12 mouse cellular contexts compared by ENCODE assay signal in genomic region chr11:68968752-68969151, GRCm38 (mm10). TPM values are rescaled to one million over a fixed set of nuclear protein-coding genes. Genes with fewer than 3 reads are reported as not detected.
DNase-seq lines count a peak whose midpoint lies in the region; ATAC-seq and TF ChIP-seq lines count a peak whose summit lies in the region.
"Had no signal": no experiment of that assay in that cellular context is flagged by ENCODE, and none has a peak within 500 bp of the region (broad histone marks: within the 10 kb centered on the region; RNA-seq: fewer than 3 reads in every experiment).

No protein-coding gene starts in this region.

- ATAC-seq in kidney, postnatal 0 days (replicated peaks; ENCODE audit: low FRiP score, low read depth) = no peak
- ATAC-seq in hindbrain, embryonic 16.5 days = no peak
- no peak for ATAC-seq in midbrain, postnatal 0 days (ENCODE audit: low FRiP score)
- no peak for ATAC-seq in megakaryocyte progenitor cell, adult 5-6 weeks (replicated peaks; ENCODE audit: poor library complexity)
- ATAC-seq in granulocyte monocyte progenitor cell, adult 5-6 weeks (replicated peaks; ENCODE audit: poor library complexity, severe bottlenecking) = no peak

- no peak overlapping the region for H3K4me3 ChIP-seq in kidney, postnatal 0 days (replicated peaks; ENCODE audit: low read depth, low read length)
- H3K4me3 ChIP-seq in embryonic facial prominence, embryonic 10.5 days = peak overlapping the region; percentile 75
- H3K4me3 ChIP-seq in hindbrain, embryonic 16.5 days (ENCODE audit: low read length) = no peak overlapping the region
- H3K4me3 ChIP-seq in midbrain, postnatal 0 days (ENCODE audit: low read depth, low read length) = no peak overlapping the region

- DNase-seq in kidney, postnatal 0 days (ENCODE audit: low spot score) = no peak
- no peak for DNase-seq in kidney, postnatal 36 days
- DNase-seq in embryonic facial prominence, embryonic 10.5 days (ENCODE audit: low spot score) = no peak
- no peak for DNase-seq in midbrain, postnatal 0 days (ENCODE audit: low spot score)
- no peak for DNase-seq in adrenal gland, adult (ENCODE audit: inconsistent age in 2 of 2, low spot score in 1 of 2)
- DNase-seq: adrenal gland, postnatal 10 days; cerebellum, adult 9-10 months; right cerebral cortex, postnatal 25 days had no signal

- H3K27ac ChIP-seq in kidney, postnatal 0 days = no peak overlapping the region
- no peak overlapping the region for H3K27ac ChIP-seq in embryonic facial prominence, embryonic 10.5 days (replicated peaks)
- H3K27ac ChIP-seq in hindbrain, embryonic 16.5 days (ENCODE audit: low read depth, low read length) = no peak overlapping the region
- H3K27ac ChIP-seq in midbrain, postnatal 0 days (ENCODE audit: low read depth, low read length) = no peak overlapping the region

- WGBS in kidney, postnatal 0 days = 88% methylated on average over 11 of the region's 11 CpGs
- 87% methylated on average over 11 of the region's 11 CpGs for WGBS in embryonic facial prominence, embryonic 10.5 days
- 83% methylated on average over 11 of the region's 11 CpGs for WGBS in hindbrain, embryonic 16.5 days
- WGBS in midbrain, postnatal 0 days = 90% methylated on average over 11 of the region's 11 CpGs

- no peaks in the 10 kb centered on the region for H3K27me3 ChIP-seq in kidney, postnatal 0 days (ENCODE audit: insufficient read depth, low read length)
- H3K27me3 ChIP-seq in embryonic facial prominence, embryonic 10.5 days (replicated peaks; ENCODE audit: low read depth, poor library complexity, severe bottlenecking) = peaks cover 9% of the 10 kb centered on the region
- H3K27me3 ChIP-seq in hindbrain, embryonic 16.5 days (replicated peaks; ENCODE audit: control insufficient read depth, insufficient read depth, low read length) = no peaks in the 10 kb centered on the region
- no peaks in the 10 kb centered on the region for H3K27me3 ChIP-seq in midbrain, postnatal 0 days (ENCODE audit: insufficient read depth, low read length)

- no peaks in the 10 kb centered on the region for H3K36me3 ChIP-seq in kidney, postnatal 0 days (ENCODE audit: insufficient read depth, low read length)
- no peaks in the 10 kb centered on the region; the same call in 1 of the 2 replicates for H3K36me3 ChIP-seq in embryonic facial prominence, embryonic 10.5 days (replicated peaks)
- H3K36me3 ChIP-seq in hindbrain, embryonic 16.5 days (ENCODE audit: control insufficient read depth, insufficient read depth, low read length) = no peaks in the 10 kb centered on the region
- H3K36me3 ChIP-seq in midbrain, postnatal 0 days (ENCODE audit: insufficient read depth, low read length) = no peaks in the 10 kb centered on the region

- peaks cover 6% of the 10 kb centered on the region; the same call in 1 of the 2 replicates for H3K4me1 ChIP-seq in kidney, postnatal 0 days (replicated peaks; ENCODE audit: insufficient read depth, low read length)
- peaks cover 32% of the 10 kb centered on the region for H3K4me1 ChIP-seq in embryonic facial prominence, embryonic 10.5 days
- H3K4me1 ChIP-seq in hindbrain, embryonic 16.5 days (ENCODE audit: control insufficient read depth, insufficient read depth, low read depth, low read length) = peaks cover 16% of the 10 kb centered on the region
- H3K4me1 ChIP-seq in midbrain, postnatal 0 days (ENCODE audit: insufficient read depth, low read length) = 0 out of 2 replicates have a peak, but pooled peaks cover 9% of the 10 kb centered on the region

- 0 out of 2 replicates have a peak overlapping the region, but pooled peaks have one; percentile 44 for H3K9ac ChIP-seq in kidney, postnatal 0 days (ENCODE audit: low read depth, low read length)
- no peak overlapping the region for H3K9ac ChIP-seq in hindbrain, embryonic 16.5 days (ENCODE audit: low read depth, low read length)
- H3K9ac ChIP-seq in midbrain, postnatal 0 days (replicated peaks; ENCODE audit: low read length, poor library complexity, severe bottlenecking) = peak overlapping the region; percentile 71; the same call in 1 of the 2 replicates

- no peaks in the 10 kb centered on the region for H3K9me3 ChIP-seq in kidney, postnatal 0 days (replicated peaks; ENCODE audit: low read length)
- no peaks in the 10 kb centered on the region for H3K9me3 ChIP-seq in embryonic facial prominence, embryonic 10.5 days
- H3K9me3 ChIP-seq in hindbrain, embryonic 16.5 days (ENCODE audit: control insufficient read depth, low read length) = no peaks in the 10 kb centered on the region
- no peaks in the 10 kb centered on the region for H3K9me3 ChIP-seq in midbrain, postnatal 0 days (ENCODE audit: low read length)

- no peak for TF ChIP-seq CTCF in kidney, postnatal 0 days (IDR thresholded peaks at IDR 0.05; ENCODE audit: low read depth)
- no peak for TF ChIP-seq CTCF in midbrain, postnatal 0 days (IDR thresholded peaks at IDR 0.05)

- peak overlapping the region; percentile 81 for H3K4me2 ChIP-seq in kidney, postnatal 0 days (ENCODE audit: low read length)
- peak overlapping the region; percentile 95; the same call in 1 of the 2 replicates for H3K4me2 ChIP-seq in hindbrain, embryonic 16.5 days (ENCODE audit: low read length)
- H3K4me2 ChIP-seq in midbrain, postnatal 0 days (ENCODE audit: low read depth, low read length, poor library complexity, severe bottlenecking) = peak overlapping the region; percentile 94; the same call in 1 of the 2 replicates

RNA-seq across cellular contexts. Expression of gene Slc25a35, which starts 0.8 kb away (rescaled TPM):
- polyA plus RNA-seq in kidney, postnatal 0 days (2015; fragmentation: Nextera tagmentation; extraction: Ambion mirVana) = 11.1 and 11.5 TPM in 2 replicates
- polyA plus RNA-seq in embryonic facial prominence, embryonic 10.5 days (2016; fragmentation: Nextera tagmentation; extraction: Ambion mirVana) = 2.4 and 2.7 TPM in 2 replicates
- polyA plus RNA-seq in hindbrain, embryonic 16.5 days (2015; fragmentation: Nextera tagmentation; extraction: Ambion mirVana) = 2.3 and 3.4 TPM in 2 replicates
- total RNA-seq in midbrain, postnatal 0 days (2014; rRNA removed) = 0.93 and 1.4 TPM in 2 replicates
- 1.5 and 2.0 TPM in 2 replicates for polyA plus RNA-seq in midbrain, postnatal 0 days (2015; fragmentation: Nextera tagmentation; extraction: Ambion mirVana)
- 2.2 and 2.8 TPM in 2 replicates for total RNA-seq in megakaryocyte progenitor cell, adult 5-6 weeks (2015)
- total RNA-seq in megakaryocyte progenitor cell, adult 5-6 weeks (2017) = 0.30 and 0.75 TPM in 2 replicates
- total RNA-seq in granulocyte monocyte progenitor cell, adult 5-6 weeks (2014; fragmentation: Nextera tagmentation) = 3.5 and 5.6 TPM in 2 replicates
- total RNA-seq in granulocyte monocyte progenitor cell, adult 5-6 weeks (2017) = 0.47 and 1.1 TPM in 2 replicates

RNA-seq across cellular contexts. Expression of gene Rangrf, which starts 6.2 kb away (rescaled TPM):
- polyA plus RNA-seq in kidney, postnatal 0 days (2015; fragmentation: Nextera tagmentation; extraction: Ambion mirVana) = 55.6 and 58.3 TPM in 2 replicates
- polyA plus RNA-seq in embryonic facial prominence, embryonic 10.5 days (2016; fragmentation: Nextera tagmentation; extraction: Ambion mirVana) = 87.7 and 93.0 TPM in 2 replicates
- 30.0 and 36.9 TPM in 2 replicates for polyA plus RNA-seq in hindbrain, embryonic 16.5 days (2015; fragmentation: Nextera tagmentation; extraction: Ambion mirVana)
- 12.0 and 25.0 TPM in 2 replicates for total RNA-seq in midbrain, postnatal 0 days (2014; rRNA removed)
- 18.9 and 20.2 TPM in 2 replicates for polyA plus RNA-seq in midbrain, postnatal 0 days (2015; fragmentation: Nextera tagmentation; extraction: Ambion mirVana)
- 91.0 and 123 TPM in 2 replicates for total RNA-seq in megakaryocyte progenitor cell, adult 5-6 weeks (2015)
- total RNA-seq in megakaryocyte progenitor cell, adult 5-6 weeks (2017) = 46.3 and 54.1 TPM in 2 replicates
- 87.2 and 120 TPM in 2 replicates for total RNA-seq in granulocyte monocyte progenitor cell, adult 5-6 weeks (2014; fragmentation: Nextera tagmentation)
- 47.6 and 56.5 TPM in 2 replicates for total RNA-seq in granulocyte monocyte progenitor cell, adult 5-6 weeks (2017)

RNA-seq across cellular contexts. Expression of gene Arhgef15, which starts 11.5 kb away (rescaled TPM):
- polyA plus RNA-seq in kidney, postnatal 0 days (2015; fragmentation: Nextera tagmentation; extraction: Ambion mirVana) = 8.9 and 11.3 TPM in 2 replicates
- 8.9 and 9.2 TPM in 2 replicates for polyA plus RNA-seq in embryonic facial prominence, embryonic 10.5 days (2016; fragmentation: Nextera tagmentation; extraction: Ambion mirVana)
- 27.2 and 33.9 TPM in 2 replicates for polyA plus RNA-seq in hindbrain, embryonic 16.5 days (2015; fragmentation: Nextera tagmentation; extraction: Ambion mirVana)
- total RNA-seq in midbrain, postnatal 0 days (2014; rRNA removed) = 23.3 and 50.8 TPM in 2 replicates
- polyA plus RNA-seq in midbrain, postnatal 0 days (2015; fragmentation: Nextera tagmentation; extraction: Ambion mirVana) = 27.6 and 34.3 TPM in 2 replicates
- total RNA-seq in megakaryocyte progenitor cell, adult 5-6 weeks (2015) = not detected in 2 replicates
- 0.04 and 0.98 TPM in 2 replicates for total RNA-seq in megakaryocyte progenitor cell, adult 5-6 weeks (2017)
- total RNA-seq in granulocyte monocyte progenitor cell, adult 5-6 weeks (2014; fragmentation: Nextera tagmentation) = 0.30 TPM in 1 of 2 replicates, not detected in the other
- total RNA-seq in granulocyte monocyte progenitor cell, adult 5-6 weeks (2017) = 0.04 and 0.05 TPM in 2 replicates

RNA-seq across cellular contexts. Expression of gene Pfas, which starts 39.5 kb away (rescaled TPM):
- 20.9 and 23.3 TPM in 2 replicates for polyA plus RNA-seq in kidney, postnatal 0 days (2015; fragmentation: Nextera tagmentation; extraction: Ambion mirVana)
- 70.1 and 71.9 TPM in 2 replicates for polyA plus RNA-seq in embryonic facial prominence, embryonic 10.5 days (2016; fragmentation: Nextera tagmentation; extraction: Ambion mirVana)
- 12.9 and 16.4 TPM in 2 replicates for polyA plus RNA-seq in hindbrain, embryonic 16.5 days (2015; fragmentation: Nextera tagmentation; extraction: Ambion mirVana)
- 28.3 and 28.7 TPM in 2 replicates for total RNA-seq in midbrain, postnatal 0 days (2014; rRNA removed)
- polyA plus RNA-seq in midbrain, postnatal 0 days (2015; fragmentation: Nextera tagmentation; extraction: Ambion mirVana) = 13.9 and 14.1 TPM in 2 replicates
- total RNA-seq in megakaryocyte progenitor cell, adult 5-6 weeks (2015) = 24.8 and 31.3 TPM in 2 replicates
- total RNA-seq in megakaryocyte progenitor cell, adult 5-6 weeks (2017) = 34.9 and 48.8 TPM in 2 replicates
- 47.3 and 48.4 TPM in 2 replicates for total RNA-seq in granulocyte monocyte progenitor cell, adult 5-6 weeks (2014; fragmentation: Nextera tagmentation)
- total RNA-seq in granulocyte monocyte progenitor cell, adult 5-6 weeks (2017) = 45.5 and 56.2 TPM in 2 replicates

RNA-seq across cellular contexts. Expression of gene Odf4, which starts 41.9 kb away (rescaled TPM):
- 0.29 TPM in 1 of 2 replicates, not detected in the other for polyA plus RNA-seq in kidney, postnatal 0 days (2015; fragmentation: Nextera tagmentation; extraction: Ambion mirVana)
- not detected in 2 replicates for polyA plus RNA-seq in embryonic facial prominence, embryonic 10.5 days (2016; fragmentation: Nextera tagmentation; extraction: Ambion mirVana)
- polyA plus RNA-seq in hindbrain, embryonic 16.5 days (2015; fragmentation: Nextera tagmentation; extraction: Ambion mirVana) = 0.34 and 0.67 TPM in 2 replicates
- 1.5 and 4.3 TPM in 2 replicates for total RNA-seq in midbrain, postnatal 0 days (2014; rRNA removed)
- 0.52 and 2.2 TPM in 2 replicates for polyA plus RNA-seq in midbrain, postnatal 0 days (2015; fragmentation: Nextera tagmentation; extraction: Ambion mirVana)
- total RNA-seq in megakaryocyte progenitor cell, adult 5-6 weeks (2015) = not detected in 2 replicates
- total RNA-seq in megakaryocyte progenitor cell, adult 5-6 weeks (2017) = not detected in 2 replicates
- total RNA-seq in granulocyte monocyte progenitor cell, adult 5-6 weeks (2014; fragmentation: Nextera tagmentation) = not detected in 2 replicates
- not detected in 2 replicates for total RNA-seq in granulocyte monocyte progenitor cell, adult 5-6 weeks (2017)
- polyA plus RNA-seq: heart, embryonic 16.5 days had no signal
